Mouse (Mus musculus): ENCODE results near the gene Ankrd17. TPM values are rescaled to one million over a fixed set of nuclear protein-coding genes. Genes with fewer than 3 reads are reported as not detected.

Ankrd17 gene
- polyA plus RNA-seq, 1 experiment: 47.1 TPM

DNA sequence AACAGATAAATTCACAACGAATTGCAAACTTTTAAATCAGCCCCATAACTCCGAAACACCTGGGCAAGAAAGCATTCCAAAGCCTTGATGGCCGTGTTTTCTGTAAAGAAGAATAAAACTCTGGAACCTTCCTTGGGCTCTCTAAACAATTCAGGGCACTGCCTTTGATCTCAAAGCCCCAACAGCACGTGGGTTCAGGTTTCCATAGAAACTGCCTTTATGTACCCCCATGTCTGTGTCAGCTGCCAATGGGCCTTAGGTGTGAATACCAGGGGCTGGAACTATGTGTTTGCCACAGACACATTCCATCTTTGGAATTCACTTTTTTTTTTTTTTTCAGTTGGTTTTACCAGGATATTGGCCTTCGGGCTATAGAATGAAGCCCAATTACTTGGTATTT, 183.6 kb downstream of the Ankrd17 start:
- Histone ChIP-seq H3K27me3 (ENCODE audit: control insufficient read depth, insufficient read depth, low read length) (no peaks in the 10 kb centered on the region), H3K4me1 (replicated peaks; ENCODE audit: control insufficient read depth, insufficient read depth, low read length) (no peaks in the 10 kb centered on the region), H3K27ac (ENCODE audit: control insufficient read depth, insufficient read depth, low read length) (no peak overlapping the region), H3K4me3 (ENCODE audit: control insufficient read depth, insufficient read depth, low read length) (no peak overlapping the region), H3K36me3 (ENCODE audit: control insufficient read depth, insufficient read depth, low read length) (no peaks in the 10 kb centered on the region)
- TF ChIP-seq POLR2A (IDR thresholded peaks at IDR 0.05; ENCODE audit: control insufficient read depth, extremely low read depth, insufficient read depth, low read length, poor library complexity): no peak
- DNase-seq: no peak
- WGBS: 75% methylated on average over 5 of the region's 5 CpGs

DNA sequence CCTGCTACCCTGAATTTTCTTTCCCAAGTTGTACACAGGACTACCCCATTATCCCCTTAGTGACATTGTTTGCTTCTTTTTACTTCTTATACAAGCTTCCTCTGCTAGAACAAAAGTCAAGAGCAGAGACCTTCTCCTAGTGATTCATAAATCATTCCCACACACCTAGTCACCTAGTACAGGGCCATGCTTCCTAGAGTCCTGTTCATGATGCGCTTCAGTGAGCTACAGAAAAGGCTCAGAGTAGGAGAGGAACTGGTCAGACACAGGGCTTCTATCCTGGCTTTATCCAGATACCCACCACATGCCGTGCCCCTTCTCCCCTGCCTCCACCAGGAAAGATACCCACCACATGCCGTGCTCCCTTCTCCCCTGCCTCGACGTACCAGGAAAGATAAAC, 187.3 kb downstream of the Ankrd17 start:
- WGBS: 88% methylated on average over 5 of the region's 5 CpGs
- Histone ChIP-seq H3K4me1 (replicated peaks; ENCODE audit: control insufficient read depth, insufficient read depth, low read length) (no peaks in the 10 kb centered on the region), H3K4me3 (ENCODE audit: control insufficient read depth, insufficient read depth, low read length) (no peak overlapping the region), H3K27ac (ENCODE audit: control insufficient read depth, insufficient read depth, low read length) (no peak overlapping the region), H3K36me3 (ENCODE audit: control insufficient read depth, insufficient read depth, low read length) (no peaks in the 10 kb centered on the region), H3K27me3 (ENCODE audit: control insufficient read depth, insufficient read depth, low read length) (no peaks in the 10 kb centered on the region)
- no peak for DNase-seq
- TF ChIP-seq POLR2A (IDR thresholded peaks at IDR 0.05; ENCODE audit: control insufficient read depth, extremely low read depth, insufficient read depth, low read length, poor library complexity) (no peak), CTCF (IDR thresholded peaks at IDR 0.05; ENCODE audit: borderline replicate concordance, control insufficient read depth, extremely low read depth, insufficient read depth, low read length, poor library complexity) (no peak)

DNA sequence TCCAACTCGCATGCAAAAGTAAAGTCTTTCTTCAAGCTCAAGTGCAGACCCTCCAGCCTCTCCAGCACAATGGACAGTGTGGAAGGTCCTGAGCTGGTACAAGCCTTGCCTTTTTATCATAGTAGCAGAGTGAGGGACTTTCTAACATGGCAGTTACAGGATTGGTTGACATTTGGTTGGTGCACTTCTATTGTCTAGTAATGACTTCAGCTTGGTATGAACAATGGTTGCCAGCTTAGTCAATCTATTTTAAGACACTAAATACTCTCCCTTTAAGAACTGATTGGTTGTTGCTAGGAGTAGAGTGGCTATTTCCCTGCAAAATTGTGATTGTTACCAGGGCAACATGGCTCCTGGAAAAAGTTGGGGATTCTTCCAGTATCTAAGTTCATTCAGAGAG, 188.3 kb downstream of the Ankrd17 start:
- WGBS: 94% methylated on average over 1 of the region's 1 CpGs
- TF ChIP-seq POLR2A (IDR thresholded peaks at IDR 0.05; ENCODE audit: control insufficient read depth, extremely low read depth, insufficient read depth, low read length, poor library complexity) (no peak), CTCF (IDR thresholded peaks at IDR 0.05; ENCODE audit: borderline replicate concordance, control insufficient read depth, extremely low read depth, insufficient read depth, low read length, poor library complexity) (no peak)
- H3K4me1 ChIP-seq (replicated peaks; ENCODE audit: control insufficient read depth, insufficient read depth, low read length): no peaks in the 10 kb centered on the region
- DNase-seq: no peak
- H3K27ac ChIP-seq (ENCODE audit: control insufficient read depth, insufficient read depth, low read length): no peak overlapping the region
- H3K27me3 ChIP-seq (ENCODE audit: control insufficient read depth, insufficient read depth, low read length): no peaks in the 10 kb centered on the region
- no peak overlapping the region for H3K4me3 ChIP-seq (ENCODE audit: control insufficient read depth, insufficient read depth, low read length)
- H3K36me3 ChIP-seq (ENCODE audit: control insufficient read depth, insufficient read depth, low read length): no peaks in the 10 kb centered on the region

Other genes with a start within 250 kb of the Ankrd17 start
- 39.8 and 44.3 TPM in 2 replicates for gene Cox18, start 142.6 kb downstream of the Ankrd17 start, polyA plus RNA-seq (2012; rRNA removed)
- gene Gm9958, start 627 bp upstream of the Ankrd17 start, polyA plus RNA-seq (2012; rRNA removed): 1.2 and 2.6 TPM in 2 replicates
- gene Alb, start 94.3 kb upstream of the Ankrd17 start, polyA plus RNA-seq (2012; rRNA removed): 0.23 and 53.0 TPM in 2 replicates
- 1.0 and 1.3 TPM in 2 replicates for gene Afp, start 124.2 kb upstream of the Ankrd17 start, polyA plus RNA-seq (2012; rRNA removed)
- 0.11 TPM in 1 of 2 replicates, not detected in the other for gene Afm, start 152.4 kb upstream of the Ankrd17 start, polyA plus RNA-seq (2012; rRNA removed)
- 0.08 TPM in 1 of 2 replicates, not detected in the other for gene 5830473C10Rik, start 194.5 kb upstream of the Ankrd17 start, polyA plus RNA-seq (2012; rRNA removed)

Data from thymus, adult 2 months (tissue).